Mouse (Mus musculus) activated CD4-positive, CD25-positive, alpha-beta regulatory T cell (primary cell): ENCODE data around the gene Gm49342. TPM values are rescaled to one million over a fixed set of nuclear protein-coding genes. Genes with fewer than 3 reads are reported as not detected.

ENCODE experiments used
- polyA plus RNA-seq, 2 experiments: library from polyadenylated mRNA; unstranded; fragments of 100-300 nt; shearing (Covaris generic); gene quantifications; one replicate each; pipeline ENCODE4 v1.2.1; 2017

Gm49342 gene
- not detected for polyA plus RNA-seq

DNA sequence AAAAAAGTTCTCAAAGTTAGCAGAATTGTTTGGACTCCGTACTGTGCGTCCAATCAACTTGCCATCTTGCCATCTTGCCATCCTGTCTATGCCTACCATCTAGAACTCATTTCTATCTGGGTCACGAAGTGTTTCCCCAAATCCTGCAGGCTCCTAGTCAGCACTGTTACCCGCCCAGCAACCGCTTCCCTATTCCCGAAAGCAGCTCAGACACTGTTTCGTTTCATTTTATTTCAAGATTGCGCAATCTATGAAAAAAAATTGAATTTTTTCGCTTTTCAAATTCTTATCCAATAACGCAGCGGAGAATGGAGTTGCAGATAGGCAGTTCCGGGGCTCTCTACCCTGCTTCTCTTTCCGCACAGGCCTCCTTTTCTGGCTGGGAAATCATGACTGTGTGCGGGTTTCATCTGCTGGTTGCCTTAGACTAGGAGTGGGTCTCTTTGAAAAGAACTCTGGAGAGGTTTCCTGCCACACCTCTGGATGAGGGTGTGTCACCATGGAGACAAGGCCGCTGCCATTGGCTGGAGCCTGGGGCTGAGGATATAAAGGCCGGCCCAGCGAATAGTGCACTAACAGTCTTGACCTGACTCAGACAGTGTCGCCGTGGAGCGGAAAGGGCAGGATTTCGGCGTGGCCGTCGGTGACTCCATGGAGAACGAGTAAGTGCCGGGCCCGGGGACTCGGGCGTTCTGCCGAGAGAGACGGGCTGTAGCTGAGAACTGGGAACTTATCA, at the start of gene Gm49342:
Gene Gm49342 (plus strand): TSS at position 586 of the 736 bp plus-strand sequence.

GRCm38 (mm10) chr14:50897374-50897765, 46.9 kb upstream of the Gm49342 start, which contains the start of gene Klhl33:
TSS of gene Klhl33 (minus strand) at chr14:50897507.

GRCm38 (mm10) chr14:50924281-50925064, 19.8 kb upstream of the Gm49342 start, which contains the start of the genes Osgep and Apex1:
TSS of gene Osgep (minus strand) at chr14:50924893.
TSS of gene Apex1 (plus strand) at chr14:50924968.

DNA sequence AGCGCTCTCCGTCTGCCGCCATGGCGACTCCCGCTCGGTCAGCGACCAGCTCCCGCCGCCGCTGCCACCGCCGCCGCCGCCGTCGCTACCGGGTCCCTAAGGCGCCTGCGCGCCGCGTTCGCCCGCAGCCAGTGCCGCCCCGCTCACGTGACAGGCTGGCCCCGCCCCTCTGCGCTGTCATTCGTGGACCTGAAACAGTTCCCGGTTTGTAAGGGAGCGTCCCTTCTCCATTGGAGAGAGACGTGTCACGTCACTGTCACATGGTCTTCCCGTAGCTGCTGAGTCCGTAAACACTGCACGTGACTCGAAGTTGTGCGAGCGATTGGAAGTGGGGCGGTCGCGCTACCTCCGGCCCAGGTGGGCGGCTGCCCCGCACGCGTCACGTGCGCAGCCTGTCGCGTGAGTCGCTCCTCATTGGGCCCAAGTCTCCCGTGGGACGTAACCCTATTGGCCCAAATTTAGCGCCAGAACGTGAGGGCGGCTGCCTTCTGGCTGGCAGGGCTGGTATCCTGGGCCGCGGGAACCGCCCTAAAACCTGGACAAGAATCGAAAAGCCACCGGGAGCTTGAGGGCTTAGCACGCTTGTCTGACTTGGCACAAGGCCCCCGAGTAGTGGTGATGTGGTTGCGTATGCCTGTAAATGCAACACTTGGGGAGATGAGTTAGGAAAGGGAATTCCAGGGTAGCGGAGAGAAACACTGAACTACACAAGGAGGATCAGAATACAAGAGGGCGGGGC, 13.4 kb upstream of the Gm49342 start, which contains the start of the genes Pip4p1 and Pnp:
Gene Pip4p1 (minus strand): TSS at position 103 of the 739 bp plus-strand sequence.
Gene Pnp (plus strand): TSS at position 329 of the 739 bp plus-strand sequence.

DNA sequence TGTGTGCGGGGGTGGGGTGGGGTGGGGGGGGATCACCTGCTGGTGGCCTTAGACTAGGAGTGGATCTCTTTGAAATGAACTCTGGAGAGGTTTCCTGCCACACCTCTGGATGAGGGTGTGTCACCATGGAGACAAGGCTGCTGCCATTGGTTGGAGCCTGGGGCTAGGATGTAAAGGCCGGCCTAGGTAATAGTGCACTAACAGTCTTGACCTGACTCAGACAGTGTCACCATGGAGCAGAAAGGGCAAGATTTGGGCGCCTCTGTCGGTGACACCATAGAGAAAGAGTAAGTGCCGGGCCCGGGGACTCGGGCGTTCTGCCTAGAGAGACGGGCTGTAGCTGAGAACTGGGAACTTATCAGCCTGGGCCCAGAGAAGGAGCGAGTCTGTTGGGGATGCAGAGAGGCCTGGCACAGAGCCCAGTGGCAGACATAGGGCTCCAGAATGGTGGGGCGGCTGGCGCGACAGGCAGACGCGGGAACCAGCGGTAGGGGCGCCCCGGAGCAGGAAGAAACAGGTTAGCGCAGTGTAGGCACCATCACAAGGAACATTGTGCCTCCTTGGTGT, 11.7 kb downstream of the Gm49342 start, which contains the start of gene Pnp2:
Gene Pnp2 (plus strand): TSS at position 51 of the 567 bp plus-strand sequence.

GRCm38 (mm10) chr14:51007152-51007801, 63.0 kb downstream of the Gm49342 start, which contains the start of gene Rnase10:
TSS of gene Rnase10 (plus strand) at chr14:51007751.

Other genes starting within 250 kb of the Gm49342 start
- gene Olfr748, start 237.1 kb upstream of the Gm49342 start, polyA plus RNA-seq = under 1 TPM in 1 of 2 experiments, not detected in 1; 0.36 TPM
- gene Olfr749, start 199.4 kb upstream of the Gm49342 start, polyA plus RNA-seq = not detected
- 100 to 1,000 TPM; 103 to 104 TPM for gene Ttc5, start 159.0 kb upstream of the Gm49342 start, polyA plus RNA-seq
- gene Ccnb1ip1, start 136.8 kb upstream of the Gm49342 start, polyA plus RNA-seq = not detected
- gene Parp2, start 136.7 kb upstream of the Gm49342 start, polyA plus RNA-seq = 10 to 100 TPM; 59.8 to 62.3 TPM
- gene Tep1, start 74.0 kb upstream of the Gm49342 start, polyA plus RNA-seq = 10 to 100 TPM; 19.2 to 24.1 TPM
- gene Klhl33, start 47.0 kb upstream of the Gm49342 start, polyA plus RNA-seq = under 1 TPM; 0.02 to 0.21 TPM
- 10 to 100 TPM; 84.6 to 90.7 TPM for gene Osgep, start 19.6 kb upstream of the Gm49342 start, polyA plus RNA-seq
- gene Apex1, start 19.5 kb upstream of the Gm49342 start, polyA plus RNA-seq = 10 to 100 TPM; 41.2 to 87.4 TPM
- gene Pip4p1, start 13.7 kb upstream of the Gm49342 start, polyA plus RNA-seq = 10 to 100 TPM; 60.2 to 68.1 TPM
- 10 to 100 TPM; 50.8 to 76.6 TPM for gene Pnp, start 13.4 kb upstream of the Gm49342 start, polyA plus RNA-seq
- gene Pnp2, start 11.5 kb downstream of the Gm49342 start, polyA plus RNA-seq = 1 to 10 TPM; 1.6 to 2.0 TPM
- under 1 TPM in 1 of 2 experiments, not detected in 1; 0.19 TPM for gene Rnase10, start 63.2 kb downstream of the Gm49342 start, polyA plus RNA-seq
- not detected for gene Rnase9, start 97.4 kb downstream of the Gm49342 start, polyA plus RNA-seq
- not detected for gene Rnase11, start 105.6 kb downstream of the Gm49342 start, polyA plus RNA-seq
- under 1 TPM in 1 of 2 experiments, not detected in 1; 0.51 TPM for gene Rnase12, start 113.1 kb downstream of the Gm49342 start, polyA plus RNA-seq
- under 1 TPM in 1 of 2 experiments, not detected in 1; 0.44 TPM for gene Olfr750, start 129.9 kb downstream of the Gm49342 start, polyA plus RNA-seq
- 10 to 100 TPM in 1 of 2 experiments, 1 to 10 TPM in 1; 9.8 to 25.8 TPM for gene Rnase4, start 146.6 kb downstream of the Gm49342 start, polyA plus RNA-seq
- 1 to 10 TPM in 1 of 2 experiments, under 1 TPM in 1; 0.49 to 8.6 TPM for gene Ang, start 146.6 kb downstream of the Gm49342 start, polyA plus RNA-seq
- not detected for gene Eddm3b, start 169.9 kb downstream of the Gm49342 start, polyA plus RNA-seq
- 1 to 10 TPM; 1.3 to 2.7 TPM for gene Rnase6, start 179.4 kb downstream of the Gm49342 start, polyA plus RNA-seq
- gene Rnase1, start 202.3 kb downstream of the Gm49342 start, polyA plus RNA-seq = under 1 TPM in 1 of 2 experiments, not detected in 1; 0.47 TPM
- not detected for gene Rnase2b, start 217.7 kb downstream of the Gm49342 start, polyA plus RNA-seq